Mouse (Mus musculus) thymus, adult 2 months (tissue): ENCODE measurements at regions not wholly inside any gene's neighbourhood (a gene's known extent, or its start where the extent isn't known, plus 50 kb on each side); places are given as distances from the start of the nearest gene placed in this dataset.

Experiments used
- DNase-seq: peaks from one replicate; pipeline ENCODE4 v3.0.0; 2021
- H3K27ac ChIP-seq: fragments of 200-500 bp; 2 replicates; pipeline ENCODE4 v1.5.1; 2012; ENCODE audit warnings: low read length, control low read depth; ENCODE audit not compliant: control insufficient read depth, insufficient read depth
- H3K27me3 ChIP-seq: fragments of 200-500 bp; 2 replicates; pipeline ENCODE4 v1.6.1; 2012; ENCODE audit warnings: mild to moderate bottlenecking, low read length, moderate library complexity, mixed read lengths; ENCODE audit not compliant: control insufficient read depth, insufficient read depth
- H3K36me3 ChIP-seq: fragments of 200-500 bp; 2 replicates; pipeline ENCODE4 v1.6.1; 2012; ENCODE audit warnings: mild to moderate bottlenecking, low read length, moderate library complexity; ENCODE audit not compliant: control insufficient read depth, insufficient read depth
- H3K4me1 ChIP-seq: fragments of 200-500 bp; replicated peaks from 2 replicates; pipeline ENCODE4 v1.6.1; 2012; ENCODE audit warnings: low read length; ENCODE audit not compliant: control insufficient read depth, insufficient read depth
- H3K4me3 ChIP-seq: fragments of 200-500 bp; 2 replicates; pipeline ENCODE4 v1.5.1; 2012; ENCODE audit warnings: mild to moderate bottlenecking, low read length, control low read depth, moderate library complexity; ENCODE audit not compliant: control insufficient read depth, insufficient read depth
- CTCF ChIP-seq: fragments of 200-500 bp; IDR thresholded peaks from 2 replicates; pipeline ENCODE4 v1.5.1; 2012; ENCODE audit warnings: mild to moderate bottlenecking, control low read depth, low read length, moderate library complexity, borderline replicate concordance; ENCODE audit not compliant: control insufficient read depth, poor library complexity, insufficient read depth; ENCODE audit errors: extremely low read depth
- POLR2A ChIP-seq: fragments of 200-500 bp; IDR thresholded peaks from 2 replicates; pipeline ENCODE4 v1.6.1; 2012; ENCODE audit warnings: mild to moderate bottlenecking, low read length, control low read depth, moderate library complexity; ENCODE audit not compliant: control insufficient read depth, poor library complexity, insufficient read depth; ENCODE audit errors: extremely low read depth
- WGBS: fragments of 180-500 bp; shearing (Covaris S2); methylation state at CpG from one replicate; pipeline ENCODE4 v1.1.7; 2018; 5-methylcytosine and 5-hydroxymethylcytosine counted together

DNA sequence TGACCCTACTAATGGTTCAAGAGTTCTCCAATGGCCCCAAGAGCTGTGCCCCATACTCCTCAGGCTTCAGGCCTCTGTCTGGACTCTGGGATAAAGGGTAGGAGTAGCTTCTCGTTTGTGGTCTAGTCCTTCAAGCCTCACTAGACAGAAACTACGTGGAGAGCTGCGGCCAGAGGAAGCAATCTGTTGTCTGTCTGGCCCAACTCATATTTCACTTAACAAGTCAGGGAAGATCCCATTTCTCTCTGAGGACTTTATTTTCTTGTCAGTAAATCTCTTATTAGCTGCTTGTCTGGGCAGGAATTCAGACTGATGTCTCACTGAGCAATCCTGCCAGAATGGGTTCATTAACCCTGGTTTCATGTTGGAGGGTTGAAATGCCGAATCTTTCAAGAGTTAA lies 364.0 kb downstream of the Adra2a start:
- H3K27me3 ChIP-seq: no peaks in the 10 kb centered on the region
- no peak overlapping the region for H3K4me3 ChIP-seq
- 77% methylated on average over 4 of the region's 4 CpGs for WGBS
- H3K4me1 ChIP-seq: no peaks in the 10 kb centered on the region
- no peak for TF ChIP-seq CTCF
- TF ChIP-seq POLR2A: no peak
- no peak overlapping the region for H3K27ac ChIP-seq
- DNase-seq: no peak
- H3K36me3 ChIP-seq: no peaks in the 10 kb centered on the region

DNA sequence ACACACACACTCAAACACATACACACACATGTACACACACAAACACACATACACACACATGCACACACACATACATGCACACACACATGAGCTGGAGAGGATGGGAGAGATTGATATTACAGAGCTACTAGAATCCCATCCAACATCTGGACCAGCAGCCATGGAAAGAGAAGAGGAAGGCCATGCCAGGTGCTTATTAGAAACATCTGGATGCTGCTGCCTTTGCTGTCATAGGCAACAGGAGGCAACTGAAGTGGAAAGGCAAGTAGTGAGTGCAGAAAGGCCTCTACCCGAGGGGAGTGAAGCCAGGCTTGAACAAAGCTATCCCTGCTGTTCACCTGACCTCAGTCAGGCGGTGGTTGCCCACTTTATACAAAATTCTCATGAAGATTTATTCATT lies 385.1 kb downstream of the Adra2a start:
- H3K27me3 ChIP-seq: no peaks in the 10 kb centered on the region
- DNase-seq: no peak
- WGBS: 66% methylated on average over 2 of the region's 2 CpGs
- no peaks in the 10 kb centered on the region for H3K36me3 ChIP-seq
- H3K4me1 ChIP-seq: no peaks in the 10 kb centered on the region
- no peak overlapping the region for H3K4me3 ChIP-seq
- H3K27ac ChIP-seq: no peak overlapping the region
- TF ChIP-seq POLR2A (no peak), CTCF (no peak)

DNA sequence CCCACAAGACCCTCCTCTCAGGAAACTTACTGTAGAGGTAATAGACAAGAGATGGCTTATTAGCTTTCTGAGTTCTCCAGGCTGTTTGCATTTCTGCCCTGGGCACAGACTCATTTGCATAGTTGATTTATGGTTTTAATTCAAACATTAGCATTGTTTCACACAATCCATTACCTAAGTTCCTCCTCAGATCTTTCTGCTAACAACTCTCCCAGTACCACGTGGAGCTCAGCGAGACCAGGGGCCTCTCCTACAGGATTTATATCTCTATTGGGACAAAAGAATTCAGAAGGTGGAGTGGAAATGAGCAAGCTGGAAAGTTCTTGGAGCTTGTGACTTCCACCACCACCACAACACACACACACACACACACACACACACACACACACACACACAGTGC lies 396.8 kb downstream of the Adra2a start:
- H3K4me1 ChIP-seq: no peaks in the 10 kb centered on the region
- H3K4me3 ChIP-seq: no peak overlapping the region
- no peaks in the 10 kb centered on the region for H3K27me3 ChIP-seq
- no peak overlapping the region for H3K27ac ChIP-seq
- 61% methylated on average over 2 of the region's 2 CpGs for WGBS
- no peak for TF ChIP-seq POLR2A
- TF ChIP-seq CTCF: no peak
- no peaks in the 10 kb centered on the region for H3K36me3 ChIP-seq
- no peak for DNase-seq

DNA sequence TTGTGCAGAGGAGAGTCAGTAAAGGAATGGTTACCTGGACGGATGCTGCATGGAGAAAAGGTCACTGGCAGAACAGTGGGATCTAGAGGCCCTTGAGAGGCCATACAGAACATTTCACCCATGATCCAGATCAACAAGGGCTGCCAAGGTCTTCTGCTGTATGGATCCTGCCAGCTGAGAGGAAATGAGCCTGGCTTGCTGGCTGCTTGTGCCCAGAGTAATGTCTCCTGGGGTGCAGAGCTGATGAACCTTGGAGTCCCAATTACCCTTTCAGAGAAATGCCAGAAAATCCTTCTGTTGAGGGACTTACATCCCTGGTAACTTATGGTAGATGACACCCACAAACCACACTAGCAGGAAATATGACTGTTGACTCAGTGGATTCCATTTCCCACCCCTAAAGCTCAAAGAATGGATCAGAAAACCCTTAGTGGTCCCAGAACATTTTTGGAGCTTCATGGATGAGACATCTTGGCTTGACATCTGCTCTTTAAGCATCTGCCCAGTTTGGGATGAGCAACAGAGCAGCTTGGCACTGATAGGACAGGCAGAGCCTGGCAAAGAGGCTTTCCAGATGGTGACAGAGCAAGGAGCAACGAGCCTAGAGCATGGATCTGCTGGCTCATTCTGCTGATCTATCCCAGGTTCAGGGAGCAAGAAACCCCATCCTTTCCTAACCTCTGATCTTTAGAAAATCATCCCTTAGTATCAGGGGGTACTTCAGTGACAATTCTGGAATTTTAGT lies 416.6 kb downstream of the Adra2a start:
- Histone ChIP-seq H3K4me3 (no peak overlapping the region), H3K36me3 (no peaks in the 10 kb centered on the region), H3K4me1 (no peaks in the 10 kb centered on the region), H3K27ac (no peak overlapping the region), H3K27me3 (no peaks in the 10 kb centered on the region)
- TF ChIP-seq CTCF: no peak
- no peak for TF ChIP-seq POLR2A
- 68% methylated on average over 2 of the region's 2 CpGs for WGBS
- no peak for DNase-seq

DNA sequence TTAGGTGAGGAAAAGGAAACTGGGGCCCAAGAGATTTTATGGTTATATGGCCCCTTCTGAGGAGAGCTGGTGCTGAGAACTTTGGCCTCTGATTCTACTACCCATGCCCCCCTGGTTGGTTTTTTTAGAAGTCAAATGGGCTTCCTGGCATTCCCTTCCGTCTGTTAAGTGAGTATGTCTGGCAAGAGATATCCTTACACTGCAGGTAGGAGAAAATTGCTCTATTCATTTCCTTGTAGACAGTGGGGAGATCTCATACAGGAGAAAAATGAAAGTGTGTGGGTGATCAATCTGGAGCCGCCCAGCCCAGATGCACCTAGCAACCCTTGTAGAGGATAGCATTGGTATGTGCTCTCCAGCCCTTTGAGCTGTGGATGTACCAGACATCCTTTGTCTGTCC lies 418.5 kb downstream of the Adra2a start:
- Histone ChIP-seq H3K4me3 (no peak overlapping the region), H3K27ac (no peak overlapping the region), H3K27me3 (no peaks in the 10 kb centered on the region), H3K36me3 (no peaks in the 10 kb centered on the region), H3K4me1 (no peaks in the 10 kb centered on the region)
- WGBS: 96% methylated on average over 2 of the region's 2 CpGs
- DNase-seq: no peak
- TF ChIP-seq CTCF (no peak), POLR2A (no peak)

DNA sequence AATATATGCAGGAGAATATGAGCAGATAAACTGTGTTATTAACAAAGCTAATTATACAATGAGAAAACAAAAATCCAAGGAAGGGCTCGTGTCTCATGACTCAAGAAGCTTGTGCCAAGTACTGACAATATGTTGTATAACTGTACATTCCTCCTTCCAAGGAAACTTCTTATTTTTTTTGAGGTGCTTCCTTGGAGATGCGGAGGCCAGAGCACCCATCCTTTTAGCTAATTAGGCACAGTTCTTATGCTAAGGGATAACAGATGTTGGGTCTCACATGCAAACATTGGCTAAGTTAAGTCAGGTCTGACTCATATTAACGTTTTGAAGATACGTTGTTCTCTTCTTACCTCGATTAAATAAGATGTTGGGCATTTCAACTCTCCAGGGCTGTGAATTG lies 426.1 kb downstream of the Adra2a start:
- Histone ChIP-seq H3K27me3 (no peaks in the 10 kb centered on the region), H3K4me1 (no peaks in the 10 kb centered on the region), H3K4me3 (no peak overlapping the region), H3K36me3 (no peaks in the 10 kb centered on the region), H3K27ac (no peak overlapping the region)
- DNase-seq: no peak
- TF ChIP-seq POLR2A (no peak), CTCF (no peak)
- WGBS: 85% methylated on average over 5 of the region's 5 CpGs

DNA sequence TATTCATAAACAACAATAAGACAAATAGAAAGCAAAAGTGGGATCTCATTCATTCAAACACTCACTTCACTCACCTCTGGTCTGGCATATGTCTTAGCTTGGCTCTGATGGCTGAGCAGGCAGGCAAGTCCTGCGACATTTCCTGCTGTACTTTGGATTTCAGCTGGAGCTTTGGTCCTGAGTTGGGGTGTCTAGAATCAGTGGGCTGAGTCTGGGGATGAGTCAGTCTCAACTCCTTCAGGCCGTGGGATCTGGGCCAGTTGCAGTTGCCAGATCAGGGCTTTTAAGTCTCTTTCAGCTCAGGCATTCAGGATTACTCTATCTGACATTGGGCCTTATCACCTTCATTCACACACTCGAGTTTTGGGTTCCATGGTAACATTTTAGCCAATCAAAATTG lies 454.1 kb downstream of the Adra2a start:
- Histone ChIP-seq H3K27ac (no peak overlapping the region), H3K4me3 (no peak overlapping the region), H3K27me3 (no peaks in the 10 kb centered on the region), H3K36me3 (no peaks in the 10 kb centered on the region), H3K4me1 (no peaks in the 10 kb centered on the region)
- WGBS: 69% methylated on average over 3 of the region's 3 CpGs
- TF ChIP-seq CTCF (no peak), POLR2A (no peak)
- no peak for DNase-seq
